Mouse (Mus musculus): ENCODE data around the gene Snta1. TPM values are rescaled to one million over a fixed set of nuclear protein-coding genes. Genes with fewer than 3 reads are reported as not detected.

The Snta1 gene
- total RNA-seq (2021): 10 to 100 TPM; 29.0 to 31.9 TPM
- long read RNA-seq, experiment 1, transcript Snta1-202 (8 exons, 2,131 nt): major isoform, 106 of 124 reads
- long read RNA-seq, experiment 1, partial matches to known transcripts: 9 of 124 reads
- long read RNA-seq, experiment 1, other reads (novel, unspliced or antisense): 9 of 124 reads
- long read RNA-seq, experiment 2, transcript Snta1-202 (8 exons, 2,131 nt): major isoform, 13 of 15 reads
- long read RNA-seq, experiment 2, partial matches to known transcripts: 2 of 15 reads
- long read RNA-seq, experiment 2, other reads (novel, unspliced or antisense): 0 of 15 reads

GRCm38 (mm10) chr2:154407643-154408445, at the start of gene Snta1:
Snta1 (minus strand) TSS chr2:154408099.
- DNase-seq: peak; percentile 96

- DNase-seq: no peak
Measured at GRCm38 (mm10) chr2:154456621-154457020, 48.7 kb upstream of the Snta1 start.

GRCm38 (mm10) chr2:154455776-154456175, 47.9 kb upstream of the Snta1 start:
- peak; percentile 25 for DNase-seq

GRCm38 (mm10) chr2:154454605-154455004, 46.7 kb upstream of the Snta1 start:
- DNase-seq: no peak

- DNase-seq: no peak
Measured at GRCm38 (mm10) chr2:154454099-154454498, 46.2 kb upstream of the Snta1 start.

GRCm38 (mm10) chr2:154452951-154453350, 45.1 kb upstream of the Snta1 start:
- no peak for DNase-seq

- DNase-seq: no peak
Measured at GRCm38 (mm10) chr2:154448633-154449032, 40.7 kb upstream of the Snta1 start.

GRCm38 (mm10) chr2:154447821-154448220, 39.9 kb upstream of the Snta1 start:
- DNase-seq: no peak

- no peak for DNase-seq
Measured at GRCm38 (mm10) chr2:154440453-154440852, 32.6 kb upstream of the Snta1 start.

- DNase-seq: no peak
Measured at GRCm38 (mm10) chr2:154437191-154437527, 29.3 kb upstream of the Snta1 start.

GRCm38 (mm10) chr2:154436458-154437190, 28.7 kb upstream of the Snta1 start, which contains the start of gene Cbfa2t2:
Cbfa2t2 (plus strand) TSS chr2:154436481.
- DNase-seq: peak; percentile 75

GRCm38 (mm10) chr2:154436076-154436457, 28.2 kb upstream of the Snta1 start:
- peak; percentile 99 for DNase-seq

GRCm38 (mm10) chr2:154434690-154435089, 26.8 kb upstream of the Snta1 start:
- no peak for DNase-seq

- DNase-seq: no peak
Measured at GRCm38 (mm10) chr2:154433391-154433790, 25.5 kb upstream of the Snta1 start.

GRCm38 (mm10) chr2:154432696-154433095, 24.8 kb upstream of the Snta1 start:
- no peak for DNase-seq

- no peak for DNase-seq
Measured at GRCm38 (mm10) chr2:154430566-154430965, 22.7 kb upstream of the Snta1 start.

- peak; percentile 48 for DNase-seq
Measured at GRCm38 (mm10) chr2:154427853-154428360, 20.0 kb upstream of the Snta1 start.

- DNase-seq: no peak
Measured at GRCm38 (mm10) chr2:154426905-154427852, 19.3 kb upstream of the Snta1 start.

GRCm38 (mm10) chr2:154426188-154426904, 18.4 kb upstream of the Snta1 start:
- DNase-seq: no peak

GRCm38 (mm10) chr2:154425522-154425921, 17.6 kb upstream of the Snta1 start:
- no peak for DNase-seq

- no peak for DNase-seq
Measured at GRCm38 (mm10) chr2:154423548-154423947, 15.6 kb upstream of the Snta1 start.
